Mouse (Mus musculus) olfactory bulb, adult 2 months (tissue): ENCODE measurements around the gene Cdc25b. TPM values are rescaled to one million over a fixed set of nuclear protein-coding genes. Genes with fewer than 3 reads are reported as not detected.
A peak's percentile ranks its signal among the peaks of the same experiment; 100 is the strongest.

Experiments
- H3K27ac ChIP-seq: fragments of 200-500 bp; 2 replicates; pipeline ENCODE4 v1.5.1; 2012; ENCODE audit warnings: low read depth, low read length; ENCODE audit not compliant: insufficient read depth
- H3K4me1 ChIP-seq: fragments of 200-500 bp; 2 replicates; pipeline ENCODE4 v1.6.1; 2012; ENCODE audit warnings: low read length; ENCODE audit not compliant: control insufficient read depth, insufficient read depth
- H3K4me3 ChIP-seq: fragments of 200-500 bp; 2 replicates; pipeline ENCODE4 v1.5.1; 2012; ENCODE audit warnings: mild to moderate bottlenecking, low read depth, low read length, moderate library complexity; ENCODE audit not compliant: insufficient read depth
- CTCF ChIP-seq: fragments of 200-500 bp; IDR thresholded peaks from 2 replicates; pipeline ENCODE4 v1.5.1; 2012; ENCODE audit warnings: low read depth, mild to moderate bottlenecking, low read length, moderate library complexity; ENCODE audit not compliant: insufficient read depth
- POLR2A ChIP-seq: fragments of 200-500 bp; IDR thresholded peaks from 2 replicates; pipeline ENCODE4 v1.6.1; 2012; ENCODE audit warnings: mild to moderate bottlenecking, low read depth, low read length, moderate library complexity; ENCODE audit not compliant: insufficient read depth
- WGBS: fragments of 180-500 bp; shearing (Covaris S2); methylation state at CpG from one replicate; pipeline ENCODE4 v1.1.7; 2018; 5-methylcytosine and 5-hydroxymethylcytosine counted together
- polyA plus RNA-seq: library from polyadenylated mRNA; stranded (reverse); fragments of >200 nt; gene quantifications from 2 replicates; pipeline ENCODE4 v1.2.4, GENCODE M21; 2012; ENCODE audit warnings: low replicate concordance; ENCODE audit not compliant: missing spikeins, insufficient read depth, insufficient read length

The Cdc25b gene
- polyA plus RNA-seq, 1 experiment: not detected

DNA sequence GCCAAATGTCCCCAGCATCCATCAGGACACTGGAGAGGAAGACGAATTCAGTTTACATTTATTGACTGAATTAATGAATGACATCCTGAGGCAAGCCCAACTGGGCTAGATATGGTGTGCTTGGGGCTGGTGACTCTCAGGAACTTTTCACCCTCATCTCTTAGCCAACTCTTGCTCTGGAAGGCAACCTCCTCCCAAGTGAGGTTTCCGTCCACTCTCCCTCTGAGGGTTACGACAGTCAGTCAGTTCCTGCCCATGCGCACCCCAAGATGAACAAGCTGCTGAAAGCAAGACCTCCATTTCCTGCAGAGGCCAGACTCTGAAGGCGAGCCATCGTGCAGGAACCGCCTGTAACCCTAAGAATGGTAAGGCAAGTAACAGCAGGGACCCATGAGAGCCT lies 29.8 kb upstream of the Cdc25b start:
- Histone ChIP-seq H3K27ac (no peak overlapping the region), H3K4me1 (peaks cover 9% of the 10 kb centered on the region), H3K4me3 (no peak overlapping the region)
- 94% methylated on average over 7 of the region's 7 CpGs for WGBS
- TF ChIP-seq POLR2A (no peak), CTCF (no peak)

DNA sequence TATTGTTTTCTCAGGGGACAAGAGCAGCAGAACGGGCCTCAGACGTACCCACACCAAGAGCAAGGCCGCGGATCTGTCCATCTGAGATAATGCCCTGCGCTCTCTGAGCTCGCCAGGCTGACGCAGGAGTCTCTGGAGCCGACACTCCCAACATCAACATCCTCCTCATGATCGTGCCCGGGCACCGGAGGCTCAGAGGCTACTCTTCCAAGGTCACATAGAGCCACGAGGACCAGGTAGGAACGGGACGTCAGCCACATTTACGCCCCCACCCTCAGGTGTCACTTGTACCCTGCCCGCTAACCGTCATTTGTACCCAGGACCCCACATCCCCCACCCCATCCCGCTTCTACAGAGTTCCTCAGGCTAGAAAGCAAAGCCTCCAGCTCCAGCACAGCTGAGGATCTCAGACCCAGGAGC lies 27.2 kb upstream of the Cdc25b start:
- H3K4me1 ChIP-seq: peaks cover 9% of the 10 kb centered on the region
- H3K27ac ChIP-seq: no peak overlapping the region
- under 1% methylated on average over 18 of the region's 18 CpGs for WGBS
- no peak for TF ChIP-seq CTCF
- TF ChIP-seq POLR2A: no peak
- peak overlapping the region; percentile 67 for H3K4me3 ChIP-seq

DNA sequence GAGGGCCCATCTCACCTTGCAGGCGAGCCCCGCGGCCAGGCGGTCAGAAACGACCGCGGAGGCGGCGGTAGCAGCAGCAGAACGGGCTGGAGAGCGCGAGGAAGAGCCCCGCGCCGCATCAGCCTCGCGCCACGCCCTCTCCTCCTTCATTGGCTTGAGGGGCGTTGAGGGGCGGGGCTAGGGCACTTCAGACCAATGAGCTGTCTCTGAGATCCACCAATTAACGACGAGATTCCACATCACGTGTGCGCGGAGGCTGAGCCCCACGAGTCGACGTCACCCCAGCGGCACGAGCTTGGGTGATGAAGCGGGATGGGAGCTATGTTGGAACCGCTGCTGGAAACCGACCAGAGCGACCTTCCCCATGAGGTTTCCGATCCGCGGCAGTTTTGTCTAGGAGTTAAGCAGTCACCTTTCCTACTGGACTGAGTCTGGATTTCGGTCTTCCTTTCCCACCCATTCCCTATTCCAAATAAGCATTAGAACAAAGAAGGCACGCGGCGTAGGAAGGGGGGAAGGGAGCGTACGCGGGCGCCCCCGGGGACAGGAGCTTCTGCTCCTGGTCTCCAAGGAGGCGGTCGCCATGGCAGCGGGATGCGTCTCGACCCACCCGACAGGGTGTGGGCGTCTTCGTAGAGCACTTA lies 26.7 kb upstream of the Cdc25b start, which contains the start of gene 1700037H04Rik:
1700037H04Rik (minus strand) TSS at position 144 of the 644 bp plus-strand sequence.
- Histone ChIP-seq H3K4me1 (peaks cover 9% of the 10 kb centered on the region), H3K4me3 (peak within 1 kb of the TSS; percentile 67), H3K27ac (peak within 1 kb of the TSS; percentile 76)
- peak; percentile 94 for TF ChIP-seq POLR2A
- no peak for TF ChIP-seq CTCF
- WGBS: under 1% methylated on average over 54 of the region's 54 CpGs

DNA sequence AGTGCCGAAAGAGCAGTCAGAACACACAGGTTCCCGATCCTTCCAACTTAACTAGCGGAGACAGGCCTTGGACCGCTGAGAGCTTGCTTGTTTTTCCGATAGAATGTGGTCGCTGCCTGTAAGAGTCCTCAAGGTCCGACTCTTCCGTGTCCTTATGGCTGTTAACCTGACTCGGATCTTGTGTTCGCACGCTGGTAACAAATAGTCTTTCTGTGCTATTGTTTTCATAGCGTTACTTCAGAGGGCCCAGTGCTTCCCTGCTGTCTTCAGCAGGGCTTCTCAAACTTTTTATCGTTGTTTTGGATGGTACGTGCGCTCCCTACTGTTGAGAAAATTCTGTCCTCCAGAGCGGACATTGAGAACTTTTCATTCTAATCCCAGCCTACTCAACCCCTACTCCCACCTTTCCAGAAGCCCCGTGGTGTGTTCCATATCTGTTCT lies 26.1 kb upstream of the Cdc25b start:
- under 1% methylated on average over 17 of the region's 17 CpGs for WGBS
- peak overlapping the region; percentile 61 for H3K4me3 ChIP-seq
- peaks cover 9% of the 10 kb centered on the region for H3K4me1 ChIP-seq
- H3K27ac ChIP-seq: peak overlapping the region; percentile 76
- TF ChIP-seq CTCF (no peak), POLR2A (no peak)

DNA sequence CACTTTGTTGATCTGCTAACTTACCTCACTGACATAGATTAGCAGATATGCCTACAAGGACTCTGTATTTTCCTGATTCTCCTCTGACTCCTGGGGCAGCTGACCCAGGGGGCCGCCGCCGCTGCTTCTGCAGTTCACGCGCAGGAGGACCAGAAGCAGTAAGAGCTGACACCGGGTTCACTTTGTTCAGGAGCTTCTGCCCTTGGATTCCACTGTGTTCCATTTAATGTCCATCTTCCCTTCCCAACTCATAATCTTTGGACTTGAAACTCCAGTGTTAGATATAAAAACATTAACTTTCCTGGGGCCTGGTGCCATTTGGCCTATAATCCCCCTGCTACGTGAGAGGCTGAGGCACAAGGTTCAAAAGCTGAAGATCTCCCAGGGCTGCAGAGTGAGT lies 22.8 kb upstream of the Cdc25b start:
- TF ChIP-seq POLR2A: no peak
- TF ChIP-seq CTCF: no peak
- 89% methylated on average over 7 of the region's 7 CpGs for WGBS
- no peak overlapping the region for H3K4me3 ChIP-seq
- H3K4me1 ChIP-seq: peaks cover 3% of the 10 kb centered on the region
- H3K27ac ChIP-seq: no peak overlapping the region

DNA sequence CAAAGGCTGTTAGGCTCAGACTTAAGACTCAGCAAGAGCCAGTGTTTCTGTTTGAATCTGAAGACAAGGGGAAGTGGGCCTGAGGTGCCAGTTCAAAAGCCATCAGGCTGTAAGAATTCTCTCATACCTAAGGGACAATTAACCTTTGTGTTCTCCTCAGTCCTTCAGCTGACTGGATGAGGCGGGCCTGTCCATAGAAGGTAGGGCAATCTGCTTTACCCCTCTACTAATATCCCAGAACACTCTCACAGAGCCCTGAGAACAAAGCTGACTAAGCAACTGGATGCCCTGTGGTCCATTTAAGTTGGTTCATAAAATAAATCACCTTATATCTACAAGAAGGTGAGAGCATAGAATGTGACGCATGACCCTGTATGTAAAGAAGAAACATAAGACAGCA lies 20.6 kb upstream of the Cdc25b start:
- peaks cover 5% of the 10 kb centered on the region for H3K4me1 ChIP-seq
- H3K4me3 ChIP-seq: no peak overlapping the region
- 91% methylated on average over 2 of the region's 2 CpGs for WGBS
- TF ChIP-seq CTCF (no peak), POLR2A (no peak)
- no peak overlapping the region for H3K27ac ChIP-seq

DNA sequence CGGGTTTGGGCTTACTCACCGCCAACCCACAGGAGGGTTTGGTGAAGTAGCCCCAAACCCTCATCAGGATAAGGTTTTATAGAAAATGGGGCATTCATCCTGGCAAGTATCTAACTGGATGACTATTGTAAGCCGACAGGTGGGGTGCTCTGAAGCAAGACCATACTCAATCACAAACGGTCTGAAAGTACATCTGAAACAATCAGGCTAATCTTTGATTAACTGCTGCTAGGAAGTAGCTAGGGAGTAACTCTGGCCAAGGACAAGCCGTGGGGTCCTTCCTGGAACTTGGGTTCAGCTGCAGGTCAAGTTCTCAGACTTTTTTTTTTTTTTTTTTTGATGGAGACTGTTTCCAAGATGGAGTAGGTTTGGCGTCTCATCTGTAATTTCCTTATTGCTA lies 18.8 kb upstream of the Cdc25b start:
- H3K4me3 ChIP-seq: no peak overlapping the region
- TF ChIP-seq CTCF (no peak), POLR2A (no peak)
- WGBS: 81% methylated on average over 6 of the region's 6 CpGs
- H3K4me1 ChIP-seq: peaks cover 11% of the 10 kb centered on the region
- no peak overlapping the region for H3K27ac ChIP-seq

DNA sequence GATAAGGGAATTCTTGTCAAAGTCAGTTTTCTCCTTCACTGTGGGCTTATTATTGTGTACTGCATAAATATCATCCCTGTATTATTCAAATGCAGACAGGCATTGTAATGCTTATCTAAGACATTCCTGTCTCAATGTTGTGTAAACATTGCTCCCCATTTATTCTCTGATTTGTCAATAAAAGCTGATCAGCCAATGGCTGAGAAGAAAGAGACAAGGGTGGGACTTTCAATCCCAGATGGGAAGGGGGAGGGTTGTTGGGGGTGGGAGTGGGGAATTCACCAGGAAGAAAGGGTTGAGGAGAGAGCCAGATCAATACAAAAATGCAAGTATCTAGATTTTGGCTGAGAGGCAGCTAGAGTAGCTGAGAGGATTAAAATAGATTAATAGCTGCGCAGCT lies 17.8 kb upstream of the Cdc25b start:
- WGBS: 72% methylated on average over 1 of the region's 1 CpGs
- Histone ChIP-seq H3K4me3 (no peak overlapping the region), H3K27ac (no peak overlapping the region), H3K4me1 (peaks cover 11% of the 10 kb centered on the region)
- TF ChIP-seq CTCF (no peak), POLR2A (no peak)

DNA sequence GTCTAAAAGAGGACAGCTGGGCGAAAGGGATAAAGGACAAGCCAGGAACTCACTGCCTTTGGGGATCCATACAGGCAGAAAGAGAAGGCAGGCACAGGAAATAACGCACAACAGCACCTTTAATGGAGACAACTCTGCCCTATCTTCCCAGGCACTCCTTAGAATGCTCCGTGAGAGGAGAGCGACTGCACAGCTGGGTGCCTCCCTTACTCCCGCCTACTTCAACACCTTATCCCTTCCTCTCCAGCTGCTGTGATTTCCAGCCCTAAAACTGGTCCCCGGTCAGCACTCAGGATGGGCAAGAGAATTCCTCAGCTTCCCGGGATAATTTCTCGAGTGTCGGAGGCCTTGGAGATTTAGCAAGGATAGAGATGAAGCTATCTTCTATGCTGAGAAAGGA lies 15.8 kb upstream of the Cdc25b start:
- Histone ChIP-seq H3K4me1 (peaks cover 11% of the 10 kb centered on the region), H3K27ac (no peak overlapping the region), H3K4me3 (no peak overlapping the region)
- WGBS: 49% methylated on average over 9 of the region's 9 CpGs
- TF ChIP-seq POLR2A (no peak), CTCF (no peak)
